Mouse (Mus musculus) lung, postnatal 0 days (tissue): ENCODE data around the gene Sh2d2a. TPM values are rescaled to one million over a fixed set of nuclear protein-coding genes. Genes with fewer than 3 reads are reported as not detected.

Experiments
- ATAC-seq: fragments of 200-750 bp; cut with Nextera tagmentation; 2 replicates; pipeline ENCODE4 v1.8.0; 2017; ENCODE audit warnings: moderate library complexity
- DNase-seq: peaks from one replicate; pipeline ENCODE4 v3.0.0-alpha.2; 2016; ENCODE audit warnings: low spot score
- H3K27ac ChIP-seq: fragments of 300-500 bp; sonication (generic); 2 replicates; pipeline ENCODE4 v1.5.1; 2014; ENCODE audit warnings: antibody characterized with exemption, mild to moderate bottlenecking, low read length, mixed read lengths
- H3K27me3 ChIP-seq: fragments of 300-500 bp; sonication (generic); replicated peaks from 2 replicates; pipeline ENCODE4 v1.6.1; 2014; ENCODE audit warnings: low read length, mixed read lengths; ENCODE audit not compliant: insufficient read depth
- H3K36me3 ChIP-seq: fragments of 300-500 bp; sonication (generic); 2 replicates; pipeline ENCODE4 v1.6.1; 2014; ENCODE audit warnings: low read length, mixed read lengths; ENCODE audit not compliant: insufficient read depth
- H3K4me1 ChIP-seq: fragments of 300-500 bp; sonication (generic); 2 replicates; pipeline ENCODE4 v1.6.1; 2014; ENCODE audit warnings: antibody characterized with exemption, low read depth, low read length, mixed read lengths; ENCODE audit not compliant: insufficient read depth
- H3K4me2 ChIP-seq: fragments of 300-500 bp; sonication (generic); replicated peaks from 2 replicates; pipeline ENCODE4 v1.6.1; 2014; ENCODE audit warnings: low read depth, mild to moderate bottlenecking, low read length, moderate library complexity, mixed read lengths
- H3K4me3 ChIP-seq: fragments of 300-500 bp; sonication (generic); 2 replicates; pipeline ENCODE4 v1.5.1; 2014; ENCODE audit warnings: low read depth, low read length
- H3K9ac ChIP-seq: fragments of 300-500 bp; sonication (generic); replicated peaks from 2 replicates; pipeline ENCODE4 v1.6.1; 2014; ENCODE audit warnings: low read depth, mild to moderate bottlenecking
- H3K9me3 ChIP-seq: fragments of 300-500 bp; sonication (generic); 2 replicates; pipeline ENCODE4 v1.6.1; 2016; ENCODE audit warnings: low read length, mixed read lengths
- CTCF ChIP-seq: IDR thresholded peaks from 2 replicates; pipeline ENCODE4 v1.5.1; 2016; ENCODE audit warnings: antibody characterized with exemption, mild to moderate bottlenecking
- EP300 ChIP-seq: IDR thresholded peaks from 2 replicates; pipeline ENCODE4 v1.6.1; 2016; ENCODE audit warnings: antibody characterized with exemption, mild to moderate bottlenecking, control low read depth
- WGBS: fragments of 180-500 bp; shearing (Covaris S2); extraction: QIAGEN DNeasy Blood & Tissue Kit; methylation state at CpG from one replicate; pipeline ENCODE4 v1.1.7; 2014; 5-methylcytosine and 5-hydroxymethylcytosine counted together
- polyA plus RNA-seq: library from polyadenylated mRNA; unstranded; fragments of >200 nt; fragmentation: Nextera tagmentation; extraction: Ambion mirVana; gene quantifications from 2 replicates; pipeline ENCODE4 v1.2.1, GENCODE M21; 2015

Gene Sh2d2a
- polyA plus RNA-seq, 1 experiment from 2014 or later: 0.25 TPM

DNA sequence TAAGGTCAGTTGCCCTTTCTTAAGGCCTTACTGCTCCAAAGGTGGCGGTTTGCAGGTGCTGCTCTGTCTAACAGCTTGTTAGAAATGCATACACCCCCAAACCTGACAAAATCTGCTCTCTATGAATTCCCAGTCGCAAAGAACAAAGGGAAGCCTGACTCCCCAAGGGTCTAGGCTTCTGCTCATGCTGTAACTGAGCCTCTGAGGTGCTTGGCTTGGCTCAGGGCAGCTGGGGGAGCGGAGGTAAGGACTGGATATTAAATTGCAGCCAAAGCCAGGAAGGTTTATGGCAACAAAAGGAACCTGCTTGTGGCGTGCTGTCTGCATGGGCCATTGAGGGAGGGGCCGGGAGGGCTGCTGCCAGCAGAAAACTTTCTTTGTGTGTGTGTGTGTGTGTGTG, 57.3 kb downstream of the Sh2d2a start:
- Histone ChIP-seq H3K27me3 (no peaks in the 10 kb centered on the region), H3K4me1 (peaks cover 12% of the 10 kb centered on the region), H3K4me3 (no peak overlapping the region), H3K27ac (no peak overlapping the region), H3K9me3 (no peaks in the 10 kb centered on the region), H3K9ac (no peak overlapping the region), H3K4me2 (no peak overlapping the region), H3K36me3 (no peaks in the 10 kb centered on the region)
- 63% methylated on average over 5 of the region's 5 CpGs for WGBS
- DNase-seq (no peak), ATAC-seq (no peak)
- TF ChIP-seq CTCF (no peak), EP300 (no peak)

Other genes starting within 250 kb of the Sh2d2a start
- 9.8 and 10.7 TPM in 2 replicates for gene Arhgef11, start 229.2 kb upstream of the Sh2d2a start, polyA plus RNA-seq
- 8.9 and 9.3 TPM in 2 replicates for gene Lrrc71, start 98.1 kb upstream of the Sh2d2a start, polyA plus RNA-seq
- gene Ntrk1, start 51.6 kb upstream of the Sh2d2a start, polyA plus RNA-seq: 4.1 and 4.2 TPM in 2 replicates
- 0.02 and 0.12 TPM in 2 replicates for gene Insrr, start 49.8 kb upstream of the Sh2d2a start, polyA plus RNA-seq
- gene Pear1, start 22.4 kb upstream of the Sh2d2a start, polyA plus RNA-seq: 20.8 and 21.4 TPM in 2 replicates
- 9.7 and 9.8 TPM in 2 replicates for gene Prcc, start 38.9 kb downstream of the Sh2d2a start, polyA plus RNA-seq
- 186 and 199 TPM in 2 replicates for gene Hdgf, start 59.6 kb downstream of the Sh2d2a start, polyA plus RNA-seq
- 61.6 and 66.6 TPM in 2 replicates for gene Mrpl24, start 72.8 kb downstream of the Sh2d2a start, polyA plus RNA-seq
- gene Isg20l2, start 83.6 kb downstream of the Sh2d2a start, polyA plus RNA-seq: 22.5 and 24.9 TPM in 2 replicates
- gene Rrnad1, start 84.0 kb downstream of the Sh2d2a start, polyA plus RNA-seq: 10.8 and 11.2 TPM in 2 replicates
- gene Crabp2, start 101.9 kb downstream of the Sh2d2a start, polyA plus RNA-seq: 0.21 and 0.38 TPM in 2 replicates
- 22.2 and 30.7 TPM in 2 replicates for gene Nes, start 124.3 kb downstream of the Sh2d2a start, polyA plus RNA-seq
- 0.33 and 0.56 TPM in 2 replicates for gene Bcan, start 153.5 kb downstream of the Sh2d2a start, polyA plus RNA-seq
- gene Hapln2, start 180.8 kb downstream of the Sh2d2a start, polyA plus RNA-seq: not detected in 2 replicates
- 8.0 and 10.8 TPM in 2 replicates for gene Gpatch4, start 196.4 kb downstream of the Sh2d2a start, polyA plus RNA-seq
- 180 and 186 TPM in 2 replicates for gene Naxe, start 211.7 kb downstream of the Sh2d2a start, polyA plus RNA-seq
- not detected in 2 replicates for gene Ttc24, start 231.5 kb downstream of the Sh2d2a start, polyA plus RNA-seq
- gene Iqgap3, start 235.2 kb downstream of the Sh2d2a start, polyA plus RNA-seq: 0.92 and 1.6 TPM in 2 replicates